In the genomic region with DNA sequence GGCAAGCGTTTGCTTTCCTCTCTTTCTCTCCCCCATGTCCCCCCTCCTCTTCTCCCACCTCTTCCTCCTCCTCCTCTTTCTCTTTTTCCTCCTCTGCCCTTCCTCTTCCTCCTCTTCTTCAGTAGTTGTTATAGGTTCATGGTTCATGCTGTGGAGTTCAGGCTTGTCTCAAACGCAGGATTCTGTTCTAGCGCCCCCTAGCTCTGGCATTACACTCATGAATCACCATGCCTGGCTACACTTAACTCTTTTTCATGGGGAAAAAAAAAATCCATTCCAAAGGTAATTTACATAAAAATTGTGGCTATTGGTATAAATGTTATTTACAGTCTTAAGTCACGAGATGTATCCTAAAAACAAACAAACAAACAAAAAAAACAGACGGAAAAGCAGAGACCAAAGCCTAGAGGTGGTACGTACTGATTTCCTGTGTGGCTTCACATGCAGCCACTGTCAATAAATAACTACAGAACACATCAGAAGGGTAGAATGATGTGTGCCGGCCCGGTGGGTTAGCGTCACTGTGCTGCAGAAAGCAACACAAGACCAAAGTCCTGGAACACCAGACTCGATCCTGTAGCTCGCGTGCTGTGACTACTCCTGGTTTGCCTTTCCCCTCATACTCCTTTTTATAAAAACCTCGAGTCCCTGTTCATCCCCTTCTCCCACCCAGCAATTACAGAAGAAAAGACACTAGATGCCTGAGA, we compare ENCODE assay signal across 9 mouse cellular contexts. TPM values are rescaled to one million over a fixed set of nuclear protein-coding genes. Genes with fewer than 3 reads are reported as not detected.
A peak's percentile ranks its signal among the peaks of the same experiment; 100 is the strongest.
DNase-seq lines count a peak whose midpoint lies in the region; ATAC-seq and TF ChIP-seq lines count a peak whose summit lies in the region.
"Had no signal": no experiment of that assay in that cellular context is flagged by ENCODE, and none has a peak within 500 bp of the region (broad histone marks: within the 10 kb centered on the region; RNA-seq: fewer than 3 reads in every experiment).

No protein-coding gene starts in this region.

- H3K9me3 ChIP-seq in hindbrain, embryonic 14.5 days (ENCODE audit: control insufficient read depth, low read length), result no peaks in the 10 kb centered on the region
- H3K9me3 ChIP-seq in hindbrain, embryonic 16.5 days (ENCODE audit: control insufficient read depth, low read length), result no peaks in the 10 kb centered on the region
- H3K9me3 ChIP-seq: embryonic facial prominence, embryonic 13.5 days had no signal

- no peaks in the 10 kb centered on the region for H3K27me3 ChIP-seq in hindbrain, embryonic 14.5 days (ENCODE audit: control insufficient read depth, insufficient read depth, low read length)
- H3K27me3 ChIP-seq in hindbrain, embryonic 16.5 days (replicated peaks; ENCODE audit: control insufficient read depth, insufficient read depth, low read length), result no peaks in the 10 kb centered on the region
- no peaks in the 10 kb centered on the region; the same call in 1 of the 2 replicates for H3K27me3 ChIP-seq in splenic B cell, adult 2 months (ENCODE audit: control insufficient read depth, insufficient read depth, low read length, poor library complexity, severe bottlenecking)
- H3K27me3 ChIP-seq: embryonic facial prominence, embryonic 13.5 days had no signal

- 54% methylated on average over 13 of the region's 13 CpGs for WGBS in hindbrain, embryonic 14.5 days
- WGBS in hindbrain, embryonic 16.5 days, result 53% methylated on average over 13 of the region's 13 CpGs

- no peak overlapping the region for H3K4me2 ChIP-seq in hindbrain, embryonic 14.5 days (replicated peaks)
- H3K4me2 ChIP-seq in hindbrain, embryonic 16.5 days (ENCODE audit: low read length), result no peak overlapping the region
- H3K4me2 ChIP-seq: embryonic facial prominence, embryonic 13.5 days had no signal

- peaks cover 43% of the 10 kb centered on the region for H3K4me1 ChIP-seq in hindbrain, embryonic 14.5 days (replicated peaks; ENCODE audit: control insufficient read depth, insufficient read depth, low read length)
- H3K4me1 ChIP-seq in hindbrain, embryonic 16.5 days (ENCODE audit: control insufficient read depth, insufficient read depth, low read depth, low read length), result peaks cover 14% of the 10 kb centered on the region
- H3K4me1 ChIP-seq in cortical plate, adult 2 months (ENCODE audit: control insufficient read depth, insufficient read depth, low read length), result peaks cover 2% of the 10 kb centered on the region; the same call in 1 of the 2 replicates

- H3K36me3 ChIP-seq in hindbrain, embryonic 14.5 days (replicated peaks; ENCODE audit: control insufficient read depth, insufficient read depth), result no peaks in the 10 kb centered on the region
- H3K36me3 ChIP-seq in hindbrain, embryonic 16.5 days (ENCODE audit: control insufficient read depth, insufficient read depth, low read length), result no peaks in the 10 kb centered on the region
- H3K36me3 ChIP-seq in splenic B cell, adult 2 months (ENCODE audit: control insufficient read depth, insufficient read depth, low read length, poor library complexity, severe bottlenecking), result no peaks in the 10 kb centered on the region
- H3K36me3 ChIP-seq: embryonic facial prominence, embryonic 13.5 days had no signal

- ATAC-seq in hindbrain, embryonic 14.5 days (ENCODE audit: low FRiP score), result no peak
- ATAC-seq in hindbrain, embryonic 16.5 days, result no peak

- peak; percentile 62 for DNase-seq in hindbrain, embryonic 14.5 days (ENCODE audit: low spot score)
- peak; percentile 76 for DNase-seq in 416B (ENCODE audit: low read depth)
- DNase-seq in CD8-positive naive resting alpha-beta T cell, adult 2 months (ENCODE audit: low read depth in 2 of 2, low spot score in 2 of 2), result peak; percentile 48 to 68
- DNase-seq in kidney, postnatal 14 days, result peak; percentile 67
- DNase-seq in splenic B cell, adult 2 months (ENCODE audit: low read depth, low spot score), result peak; percentile 74
- DNase-seq in cerebellum, adult 11-12 months, result no peak

- no peak overlapping the region for H3K27ac ChIP-seq in hindbrain, embryonic 14.5 days
- H3K27ac ChIP-seq in hindbrain, embryonic 16.5 days (ENCODE audit: low read depth, low read length), result no peak overlapping the region
- no peak overlapping the region for H3K27ac ChIP-seq in cortical plate, adult 2 months (ENCODE audit: insufficient read depth, low read length)
- H3K27ac ChIP-seq: embryonic facial prominence, embryonic 13.5 days had no signal

- peak; percentile 54 for TF ChIP-seq CTCF in cortical plate, adult 2 months (IDR thresholded peaks at IDR 0.05; ENCODE audit: extremely low read depth, insufficient read depth, low read length)

- no peak for TF ChIP-seq POLR2A in cortical plate, adult 2 months (IDR thresholded peaks at IDR 0.05; ENCODE audit: extremely low read depth, insufficient read depth, low read length)

- no peak overlapping the region for H3K9ac ChIP-seq in hindbrain, embryonic 14.5 days
- H3K9ac ChIP-seq in hindbrain, embryonic 16.5 days (ENCODE audit: low read depth, low read length), result no peak overlapping the region
- H3K9ac ChIP-seq: embryonic facial prominence, embryonic 13.5 days had no signal

- H3K4me3 ChIP-seq in hindbrain, embryonic 14.5 days (replicated peaks; ENCODE audit: low read length), result no peak overlapping the region
- H3K4me3 ChIP-seq in hindbrain, embryonic 16.5 days (ENCODE audit: low read length), result no peak overlapping the region
- H3K4me3 ChIP-seq in cortical plate, adult 2 months (ENCODE audit: insufficient read depth, low read length), result no peak overlapping the region
- H3K4me3 ChIP-seq: embryonic facial prominence, embryonic 13.5 days had no signal

RNA-seq across cellular contexts. Expression of gene Lyrm9, which starts 3.4 kb away (rescaled TPM):
- 32.3 and 35.7 TPM in 2 replicates for polyA plus RNA-seq in hindbrain, embryonic 14.5 days (2014; fragmentation: Nextera tagmentation; extraction: Ambion mirVana)
- polyA plus RNA-seq in hindbrain, embryonic 16.5 days (2015; fragmentation: Nextera tagmentation; extraction: Ambion mirVana), result 36.2 and 48.4 TPM in 2 replicates
- 19.1 and 20.5 TPM in 2 replicates for polyA plus RNA-seq in cortical plate, adult 2 months (2012; rRNA removed)
